ENCODE assay signal across 14 mouse cellular contexts in genomic region chr5:15697719-15698118, GRCm38 (mm10). TPM values are rescaled to one million over a fixed set of nuclear protein-coding genes. Genes with fewer than 3 reads are reported as not detected.
DNase-seq lines count a peak whose midpoint lies in the region; ATAC-seq and TF ChIP-seq lines count a peak whose summit lies in the region.
"Not testable (repeated sequence)": the region's sequence is repeated elsewhere in the genome, so short reads cannot be mapped to it uniquely, and the experiment has no call there.
"Had no signal": no experiment of that assay in that cellular context is flagged by ENCODE, and none has a peak within 500 bp of the region (broad histone marks: within the 10 kb centered on the region; RNA-seq: fewer than 3 reads in every experiment).

No protein-coding gene starts in this region.

- H3K27ac ChIP-seq in heart, embryonic 12.5 days (ENCODE audit: poor library complexity, severe bottlenecking); hindbrain, embryonic 14.5 days; limb, embryonic 13.5 days; midbrain, embryonic 11.5 days (ENCODE audit: low read depth, low read length); stomach, postnatal 0 days (replicated peaks): not testable (repeated sequence)

- not testable (repeated sequence) for H3K27me3 ChIP-seq in heart, embryonic 12.5 days (replicated peaks); hindbrain, embryonic 14.5 days (ENCODE audit: control insufficient read depth, insufficient read depth, low read length); limb, embryonic 13.5 days; midbrain, embryonic 11.5 days (ENCODE audit: control insufficient read depth, insufficient read depth, low read length); stomach, postnatal 0 days (ENCODE audit: control insufficient read depth, insufficient read depth, low read length)

- DNase-seq in hindbrain, embryonic 14.5 days (ENCODE audit: low spot score): peak; percentile 22
- peak; percentile 54 for DNase-seq in midbrain, embryonic 11.5 days (ENCODE audit: low spot score, missing footprints)
- DNase-seq in stomach, postnatal 0 days (ENCODE audit: low spot score): not testable (repeated sequence)

- not testable (repeated sequence) for H3K4me1 ChIP-seq in heart, embryonic 12.5 days (replicated peaks); hindbrain, embryonic 14.5 days (replicated peaks; ENCODE audit: control insufficient read depth, insufficient read depth, low read length); limb, embryonic 13.5 days; midbrain, embryonic 11.5 days (ENCODE audit: control insufficient read depth, insufficient read depth, low read length); stomach, postnatal 0 days (replicated peaks; ENCODE audit: control insufficient read depth, insufficient read depth)

- TF ChIP-seq CTCF in stomach, postnatal 0 days (IDR thresholded peaks at IDR 0.05; ENCODE audit: low read depth): not testable (repeated sequence)

- ATAC-seq in heart, embryonic 12.5 days (ENCODE audit: insufficient number of reproducible peaks, low FRiP score): 0 out of 2 replicates have a peak, but pooled peaks have one; percentile 53
- ATAC-seq in hindbrain, embryonic 14.5 days (ENCODE audit: low FRiP score): 0 out of 2 replicates have a peak, but pooled peaks have one; percentile 46
- peak; percentile 57; the same call in 1 of the 2 replicates for ATAC-seq in limb, embryonic 13.5 days (ENCODE audit: low FRiP score, low read depth)
- ATAC-seq in midbrain, embryonic 11.5 days (ENCODE audit: low FRiP score): peak; percentile 52; the same call in 1 of the 2 replicates
- ATAC-seq in stomach, postnatal 0 days (ENCODE audit: low FRiP score, low TSS enrichment): 0 out of 2 replicates have a peak, but pooled peaks have one; percentile 53

- not testable (repeated sequence) for H3K4me2 ChIP-seq in heart, embryonic 12.5 days; hindbrain, embryonic 14.5 days (replicated peaks); limb, embryonic 13.5 days (replicated peaks); midbrain, embryonic 11.5 days; stomach, postnatal 0 days (replicated peaks; ENCODE audit: low read depth)

- not testable (repeated sequence) for H3K36me3 ChIP-seq in heart, embryonic 12.5 days; hindbrain, embryonic 14.5 days (replicated peaks; ENCODE audit: control insufficient read depth, insufficient read depth); limb, embryonic 13.5 days; midbrain, embryonic 11.5 days (ENCODE audit: control insufficient read depth, insufficient read depth, low read length); stomach, postnatal 0 days (ENCODE audit: control insufficient read depth, insufficient read depth, low read length)

- not testable (repeated sequence) for H3K9ac ChIP-seq in heart, embryonic 12.5 days; hindbrain, embryonic 14.5 days; limb, embryonic 13.5 days; midbrain, embryonic 11.5 days (ENCODE audit: low read length); stomach, postnatal 0 days (ENCODE audit: low read length)

- not testable (repeated sequence) for H3K9me3 ChIP-seq in heart, embryonic 12.5 days (replicated peaks); hindbrain, embryonic 14.5 days (ENCODE audit: control insufficient read depth, low read length); limb, embryonic 13.5 days; midbrain, embryonic 11.5 days (ENCODE audit: control insufficient read depth, low read length); stomach, postnatal 0 days (ENCODE audit: control insufficient read depth, low read length)

- not testable (repeated sequence) for TF ChIP-seq EP300 in stomach, postnatal 0 days (optimal IDR thresholded peaks at IDR 0.05)

- 29% methylated on average over 2 of the region's 2 CpGs for WGBS in heart, embryonic 12.5 days
- WGBS in hindbrain, embryonic 14.5 days: 44% methylated on average over 2 of the region's 2 CpGs
- WGBS in limb, embryonic 13.5 days: 39% methylated on average over 2 of the region's 2 CpGs
- WGBS in midbrain, embryonic 11.5 days: 46% methylated on average over 2 of the region's 2 CpGs
- WGBS in stomach, postnatal 0 days: 39% methylated on average over 2 of the region's 2 CpGs

- H3K4me3 ChIP-seq in heart, embryonic 12.5 days; hindbrain, embryonic 14.5 days (replicated peaks; ENCODE audit: low read length); limb, embryonic 13.5 days; midbrain, embryonic 11.5 days (ENCODE audit: low read depth, low read length); stomach, postnatal 0 days (ENCODE audit: low read depth, low read length): not testable (repeated sequence)

RNA-seq across cellular contexts. Expression of gene Speer4c, which starts 16.4 kb away (rescaled TPM):
- not detected in 2 replicates for polyA plus RNA-seq in heart, embryonic 12.5 days (2016; fragmentation: Nextera tagmentation; extraction: Ambion mirVana)
- polyA plus RNA-seq in hindbrain, embryonic 14.5 days (2014; fragmentation: Nextera tagmentation; extraction: Ambion mirVana): not detected in 2 replicates
- polyA plus RNA-seq in limb, embryonic 13.5 days (2015; fragmentation: Nextera tagmentation; extraction: Ambion mirVana): not detected in 2 replicates
- not detected in 2 replicates for polyA plus RNA-seq in midbrain, embryonic 11.5 days (2014; fragmentation: Nextera tagmentation; extraction: Ambion mirVana)
- polyA plus RNA-seq in stomach, postnatal 0 days (2015; fragmentation: Nextera tagmentation; extraction: Ambion mirVana): 0.23 TPM in 1 of 2 replicates, not detected in the other
- polyA plus RNA-seq: adrenal gland, adult 2 months; brain, embryonic 14.5 days; C2C12; embryonic facial prominence, embryonic 11.5 days; forebrain, embryonic 11.5 days; forebrain, embryonic 13.5 days; forebrain, embryonic 15.5 days; forebrain, postnatal 0 days had no signal

RNA-seq across cellular contexts. Expression of gene 4930572O03Rik, which starts 40.9 kb away (rescaled TPM):
- polyA plus RNA-seq in heart, embryonic 12.5 days (2016; fragmentation: Nextera tagmentation; extraction: Ambion mirVana): not detected in 2 replicates
- not detected in 2 replicates for polyA plus RNA-seq in hindbrain, embryonic 14.5 days (2014; fragmentation: Nextera tagmentation; extraction: Ambion mirVana)
- not detected in 2 replicates for polyA plus RNA-seq in limb, embryonic 13.5 days (2015; fragmentation: Nextera tagmentation; extraction: Ambion mirVana)
- not detected in 2 replicates for polyA plus RNA-seq in midbrain, embryonic 11.5 days (2014; fragmentation: Nextera tagmentation; extraction: Ambion mirVana)
- not detected in 2 replicates for polyA plus RNA-seq in stomach, postnatal 0 days (2015; fragmentation: Nextera tagmentation; extraction: Ambion mirVana)
- polyA plus RNA-seq: adrenal gland, adult 2 months; brain, embryonic 14.5 days; C2C12; embryonic facial prominence, embryonic 11.5 days; embryonic facial prominence, embryonic 14.5 days; forebrain, embryonic 11.5 days; forebrain, embryonic 13.5 days; forebrain, embryonic 15.5 days; forebrain, postnatal 0 days had no signal
